Mouse (Mus musculus) spleen, adult 2 months (tissue): ENCODE data around the gene Odf4. TPM values are rescaled to one million over a fixed set of nuclear protein-coding genes. Genes with fewer than 3 reads are reported as not detected.
"Not testable (repeated sequence)": the region's sequence is repeated elsewhere in the genome, so short reads cannot be mapped to it uniquely, and the experiment has no call there.

Source experiments
- DNase-seq, 2 experiments: peaks; one replicate each; pipeline versions ENCODE4 v3.0.0 to v3.0.0-alpha.2; 2012 to 2021; ENCODE audit warnings: low spot score in 2 of 2, low read depth in 1 of 2
- H3K27ac ChIP-seq: fragments of 200-500 bp; 2 replicates; pipeline ENCODE4 v1.5.1; 2012; ENCODE audit warnings: low read length, inconsistent platforms; ENCODE audit not compliant: insufficient read depth
- H3K27me3 ChIP-seq: fragments of 200-500 bp; 2 replicates; pipeline ENCODE4 v1.6.1; 2012; ENCODE audit warnings: mild to moderate bottlenecking, moderate library complexity, low read length, inconsistent platforms; ENCODE audit not compliant: control insufficient read depth, insufficient read depth
- H3K36me3 ChIP-seq: fragments of 200-500 bp; 2 replicates; pipeline ENCODE4 v1.6.1; 2012; ENCODE audit warnings: mild to moderate bottlenecking, low read length, inconsistent platforms; ENCODE audit not compliant: control insufficient read depth, insufficient read depth
- H3K4me1 ChIP-seq: fragments of 200-500 bp; 2 replicates; pipeline ENCODE4 v1.6.1; 2011; ENCODE audit warnings: inconsistent platforms; ENCODE audit not compliant: control insufficient read depth, insufficient read depth, insufficient read length
- H3K4me3 ChIP-seq: fragments of 200-500 bp; 2 replicates; pipeline ENCODE4 v1.5.1; 2011; ENCODE audit warnings: mild to moderate bottlenecking, inconsistent platforms; ENCODE audit not compliant: insufficient read depth, insufficient read length; ENCODE audit errors: extremely low read depth
- CTCF ChIP-seq: fragments of 200-500 bp; IDR thresholded peaks from 2 replicates; pipeline ENCODE4 v1.5.1; 2011; ENCODE audit warnings: mild to moderate bottlenecking, inconsistent platforms; ENCODE audit not compliant: insufficient read depth, insufficient read length, insufficient replicate concordance; ENCODE audit errors: extremely low read depth
- POLR2A ChIP-seq: fragments of 200-500 bp; IDR thresholded peaks from 2 replicates; pipeline ENCODE4 v1.6.1; 2011; ENCODE audit warnings: low read depth, low read length, inconsistent platforms
- WGBS: fragments of 180-500 bp; shearing (Covaris S2); methylation state at CpG from one replicate; pipeline ENCODE4 v1.1.7; 2018; 5-methylcytosine and 5-hydroxymethylcytosine counted together
- polyA plus RNA-seq: library from polyadenylated mRNA; depleted of rRNA; stranded (reverse); fragments of >200 nt; gene quantifications from 2 replicates; pipeline ENCODE4 v1.2.3, GENCODE M21; 2012; rRNA removed

The Odf4 gene
- not detected in 2 replicates for polyA plus RNA-seq

DNA sequence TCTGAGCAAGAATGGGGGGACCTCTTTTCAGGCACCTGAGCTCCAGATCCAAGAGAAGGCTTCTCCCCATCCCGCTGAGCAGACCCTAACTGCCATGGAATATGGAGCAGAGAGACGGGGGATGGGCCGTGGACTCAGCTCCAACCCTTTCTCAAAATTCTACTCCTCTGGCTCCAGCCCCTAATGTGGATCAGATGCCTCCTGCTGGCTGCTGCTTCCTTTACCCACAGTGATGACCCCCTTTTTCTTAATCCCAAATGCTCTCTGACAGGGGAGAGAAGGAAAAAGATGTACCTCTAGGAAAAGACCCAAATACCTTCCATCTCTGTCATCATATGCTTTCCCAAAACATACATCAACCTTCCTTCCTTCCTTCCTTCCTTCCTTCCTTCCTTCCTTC lies at the start of gene Odf4:
Gene Odf4, minus strand, starts transcription at position 101 of the 400 bp plus-strand sequence.
- no peak for DNase-seq
- WGBS = 97% methylated on average over 3 of the region's 3 CpGs
- no peaks in the 10 kb centered on the region for H3K4me1 ChIP-seq
- H3K27me3 ChIP-seq = no peaks in the 10 kb centered on the region
- no peak within 1 kb of the TSS for H3K27ac ChIP-seq
- no peaks in the 10 kb centered on the region for H3K36me3 ChIP-seq
- no peak within 1 kb of the TSS for H3K4me3 ChIP-seq
- TF ChIP-seq CTCF (no peak), POLR2A (no peak)

DNA sequence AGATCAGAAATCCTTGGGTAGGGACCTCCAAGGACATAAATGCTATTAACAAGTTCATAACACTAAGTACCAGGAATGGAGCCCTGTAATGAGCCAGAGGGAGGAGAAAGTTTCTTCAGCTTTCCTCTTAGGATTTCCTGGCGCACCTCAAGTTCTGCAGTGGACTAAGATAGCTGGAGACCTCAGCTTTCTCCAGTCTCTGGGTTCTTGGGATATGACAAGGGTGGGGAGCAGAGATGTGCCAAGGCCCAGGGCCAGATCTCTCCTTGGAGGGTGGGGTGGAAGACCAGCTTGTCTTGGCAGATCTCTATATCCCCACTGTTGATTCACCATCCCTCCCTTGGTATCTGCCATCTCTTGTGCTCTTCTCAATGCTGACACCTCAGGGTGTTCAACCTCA lies 48.7 kb upstream of the Odf4 start:
- no peak overlapping the region for H3K4me3 ChIP-seq
- no peak for DNase-seq
- no peak overlapping the region for H3K27ac ChIP-seq
- TF ChIP-seq CTCF (no peak), POLR2A (no peak)
- H3K27me3 ChIP-seq = no peaks in the 10 kb centered on the region
- 96% methylated on average over 1 of the region's 1 CpGs for WGBS
- H3K36me3 ChIP-seq = no peaks in the 10 kb centered on the region
- peaks cover 4% of the 10 kb centered on the region; the same call in 1 of the 2 replicates for H3K4me1 ChIP-seq

DNA sequence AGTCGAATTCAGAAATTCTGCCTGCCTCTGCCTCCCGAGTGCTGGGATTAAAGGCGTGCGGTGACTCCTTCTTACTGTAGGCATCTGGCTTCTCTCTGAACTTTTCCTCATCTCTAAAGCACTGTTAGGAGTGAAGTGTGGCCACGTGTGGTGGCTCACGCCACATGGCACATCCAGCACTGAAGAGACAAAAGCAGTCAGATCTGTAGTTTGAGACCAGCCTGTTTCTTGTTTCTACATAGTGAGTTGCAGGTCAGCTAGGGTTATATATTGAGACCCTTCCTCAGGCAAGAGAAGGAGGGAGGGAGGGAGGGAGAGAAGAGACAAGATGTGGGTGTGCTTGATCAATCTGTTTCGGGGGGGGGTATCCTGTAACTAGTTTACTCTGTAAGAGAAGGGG lies 48.2 kb upstream of the Odf4 start, which contains the start of gene Rangrf:
Gene Rangrf, minus strand, starts transcription at position 101 of the 400 bp plus-strand sequence.
- TF ChIP-seq POLR2A = no peak
- TF ChIP-seq CTCF = no peak
- Histone ChIP-seq H3K27ac (no peak within 1 kb of the TSS), H3K4me3 (no peak within 1 kb of the TSS), H3K36me3 (no peaks in the 10 kb centered on the region), H3K27me3 (no peaks in the 10 kb centered on the region), H3K4me1 (peaks cover 4% of the 10 kb centered on the region; the same call in 1 of the 2 replicates)
- DNase-seq = no peak
- WGBS = 86% methylated on average over 7 of the region's 7 CpGs

DNA sequence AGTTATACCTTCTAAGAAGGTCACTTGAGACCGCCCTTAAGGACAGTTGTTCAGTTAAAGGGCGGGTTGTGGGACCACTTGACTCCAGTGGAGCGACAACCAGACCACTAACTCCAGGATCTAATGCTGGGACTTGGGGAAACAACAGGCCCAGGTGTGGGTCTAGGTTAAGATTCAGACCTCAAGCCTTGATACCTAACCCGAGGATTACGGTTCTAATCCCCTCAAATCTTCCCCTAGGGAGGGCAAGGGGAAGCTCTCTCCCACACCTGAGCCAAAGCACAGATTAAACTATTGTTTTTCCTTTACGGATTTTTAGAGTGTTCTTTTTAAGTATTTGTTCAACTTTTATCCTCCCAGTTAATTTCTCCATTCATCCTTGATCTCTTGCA lies 47.2 kb upstream of the Odf4 start:
- no peak overlapping the region for H3K27ac ChIP-seq
- no peaks in the 10 kb centered on the region for H3K27me3 ChIP-seq
- DNase-seq = no peak
- 67% methylated on average over 6 of the region's 6 CpGs for WGBS
- H3K4me1 ChIP-seq = peaks cover 4% of the 10 kb centered on the region; the same call in 1 of the 2 replicates
- peak overlapping the region; percentile 19; the same call in 1 of the 2 replicates for H3K4me3 ChIP-seq
- H3K36me3 ChIP-seq = no peaks in the 10 kb centered on the region
- TF ChIP-seq CTCF = no peak
- TF ChIP-seq POLR2A = no peak

DNA sequence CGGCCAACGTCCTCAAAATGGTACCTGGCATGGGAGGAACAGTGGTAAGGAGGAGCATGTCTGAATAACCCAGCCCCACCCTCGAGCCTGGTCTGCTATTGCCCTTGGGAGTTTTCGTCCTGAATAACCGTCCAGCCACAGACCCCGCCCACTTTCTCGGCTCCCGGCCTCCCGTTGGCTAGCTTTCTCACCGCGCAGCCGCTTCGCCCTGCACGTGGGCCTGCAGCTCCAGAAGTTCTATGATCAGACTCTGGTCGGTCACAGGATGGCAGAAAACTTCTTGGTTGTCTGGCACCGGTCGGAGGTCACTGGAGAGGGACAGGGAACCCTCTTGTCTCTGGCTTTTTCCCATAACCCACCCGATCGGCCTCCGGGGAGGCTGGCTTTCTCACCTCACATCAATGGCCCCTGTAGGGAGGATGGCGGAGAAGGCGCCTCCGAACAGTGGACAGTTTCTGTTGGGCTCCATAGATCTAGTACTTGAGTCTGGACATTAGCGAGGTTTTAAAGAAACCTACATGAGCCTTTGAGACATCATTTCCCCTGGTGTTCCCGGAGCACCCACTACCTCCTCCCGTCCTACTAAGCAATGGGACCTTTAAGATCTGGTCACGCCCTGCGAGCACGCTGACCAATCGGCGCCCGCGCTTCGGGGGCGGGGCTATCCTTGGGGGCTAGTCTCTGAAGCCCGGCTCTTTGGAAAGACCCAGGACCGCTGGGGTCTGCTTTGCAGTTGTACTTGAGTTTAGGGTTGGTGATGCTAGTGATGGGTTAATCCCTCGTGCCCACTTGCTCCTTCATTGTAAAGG lies 46.6 kb upstream of the Odf4 start:
- WGBS = 1% methylated on average over 38 of the region's 38 CpGs
- not testable (repeated sequence) for H3K4me1 ChIP-seq, H3K27me3 ChIP-seq, H3K27ac ChIP-seq, H3K36me3 ChIP-seq
- DNase-seq = peak; percentile 15 to 68
- peak overlapping the region; percentile 47 for H3K4me3 ChIP-seq

DNA sequence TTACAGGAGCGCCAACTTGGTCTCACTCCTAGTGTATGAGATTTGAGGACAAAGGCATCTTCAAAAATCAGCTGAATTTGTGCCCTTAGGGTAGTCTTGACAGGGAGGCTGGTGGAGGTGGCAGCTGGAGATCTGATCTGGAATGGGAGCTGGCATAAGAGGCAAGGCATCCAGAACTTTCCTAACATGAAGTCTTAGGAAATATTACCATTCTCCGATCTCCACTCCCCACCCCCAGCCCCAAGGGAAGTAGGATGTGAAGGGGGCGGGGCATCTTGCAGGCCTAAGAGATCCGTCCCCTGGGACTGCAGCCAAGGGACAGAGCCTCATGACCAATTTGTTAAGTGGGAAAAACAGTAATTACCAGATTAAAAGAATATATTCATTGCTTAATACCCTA lies 43.4 kb upstream of the Odf4 start:
- Histone ChIP-seq H3K4me1 (peaks cover 4% of the 10 kb centered on the region; the same call in 1 of the 2 replicates), H3K4me3 (no peak overlapping the region), H3K36me3 (no peaks in the 10 kb centered on the region), H3K27ac (no peak overlapping the region), H3K27me3 (no peaks in the 10 kb centered on the region)
- 85% methylated on average over 4 of the region's 4 CpGs for WGBS
- no peak for TF ChIP-seq CTCF
- no peak for TF ChIP-seq POLR2A
- DNase-seq = no peak

DNA sequence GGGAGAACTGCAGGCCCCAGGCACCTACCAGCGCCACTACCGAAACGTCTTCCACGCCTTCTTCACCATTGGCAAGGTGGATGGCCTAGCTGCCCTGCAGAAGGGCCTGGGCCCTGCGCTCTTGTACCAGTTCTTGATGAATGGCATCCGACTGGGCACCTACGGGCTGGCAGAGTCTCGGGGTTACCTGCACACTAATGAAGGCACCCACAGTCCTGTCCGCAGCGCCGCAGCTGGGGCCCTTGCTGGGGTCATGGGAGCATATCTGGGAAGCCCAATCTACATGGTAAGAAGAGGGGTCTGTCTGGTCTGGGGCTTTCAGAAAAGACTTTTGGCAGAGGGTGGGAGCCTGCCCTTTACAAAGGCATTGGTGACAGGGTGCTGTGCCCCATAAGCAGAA lies 41.9 kb upstream of the Odf4 start:
- 97% methylated on average over 11 of the region's 11 CpGs for WGBS
- Histone ChIP-seq H3K4me1 (peaks cover 4% of the 10 kb centered on the region; the same call in 1 of the 2 replicates), H3K36me3 (no peaks in the 10 kb centered on the region), H3K27ac (no peak overlapping the region), H3K27me3 (no peaks in the 10 kb centered on the region), H3K4me3 (no peak overlapping the region)
- no peak for TF ChIP-seq POLR2A
- no peak for TF ChIP-seq CTCF
- DNase-seq = no peak
